Mouse (Mus musculus): ENCODE data around the gene Chsy1. TPM values are rescaled to one million over a fixed set of nuclear protein-coding genes. Genes with fewer than 3 reads are reported as not detected.

Gene Chsy1
- polyA plus RNA-seq, 1 experiment from 2014 or later, result 21.1 TPM

DNA sequence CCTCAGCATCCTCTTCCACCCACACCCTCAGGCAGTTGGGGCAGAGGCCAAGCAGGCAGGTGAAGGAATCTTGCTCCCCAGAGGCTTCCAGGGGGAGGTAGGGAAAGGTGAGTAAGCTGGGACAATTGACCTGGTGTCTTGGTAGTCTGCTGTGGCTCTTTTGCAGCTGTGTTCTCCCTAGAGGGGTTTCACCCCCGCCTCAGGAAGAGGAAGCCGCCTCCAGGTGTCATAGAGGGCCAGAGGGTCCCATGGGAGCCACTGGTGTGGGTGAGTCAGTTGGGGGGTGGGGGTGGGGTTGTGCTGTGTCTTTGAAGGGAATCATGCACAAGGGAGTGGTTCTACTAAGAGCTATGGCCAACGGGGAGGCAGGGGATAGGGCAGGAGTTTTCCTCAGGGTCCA is 85.2 kb downstream of the Chsy1 start:
- no peak for ATAC-seq (ENCODE audit: insufficient read depth, low FRiP score, low TSS enrichment)
- H3K9me3 ChIP-seq (ENCODE audit: control insufficient read depth, low read length), result no peaks in the 10 kb centered on the region

GRCm38 (mm10) chr7:66195881-66196280 is 86.6 kb downstream of the Chsy1 start:
- no peak for ATAC-seq (ENCODE audit: insufficient read depth, low FRiP score, low TSS enrichment)
- 93% methylated on average over 1 of the region's 1 CpGs for WGBS
- no peak overlapping the region for H3K27ac ChIP-seq (ENCODE audit: low read depth, low read length)

More for the DNA sequence above, 85.2 kb downstream of the Chsy1 start:
- no peak overlapping the region for H3K4me3 ChIP-seq (ENCODE audit: low read depth, low read length)
- no peak for DNase-seq (ENCODE audit: low spot score)
- 84% methylated on average over 3 of the region's 3 CpGs for WGBS
- H3K36me3 ChIP-seq (ENCODE audit: control insufficient read depth, insufficient read depth, low read length), result no peaks in the 10 kb centered on the region
- no peak overlapping the region for H3K4me2 ChIP-seq (ENCODE audit: low read depth)
- no peak overlapping the region for H3K27ac ChIP-seq (ENCODE audit: low read depth, low read length)
- H3K27me3 ChIP-seq (ENCODE audit: control insufficient read depth, insufficient read depth, low read length), result no peaks in the 10 kb centered on the region
- H3K9ac ChIP-seq (ENCODE audit: low read length), result no peak overlapping the region
- H3K4me1 ChIP-seq (ENCODE audit: control insufficient read depth, insufficient read depth, low read length), result no peaks in the 10 kb centered on the region

DNA sequence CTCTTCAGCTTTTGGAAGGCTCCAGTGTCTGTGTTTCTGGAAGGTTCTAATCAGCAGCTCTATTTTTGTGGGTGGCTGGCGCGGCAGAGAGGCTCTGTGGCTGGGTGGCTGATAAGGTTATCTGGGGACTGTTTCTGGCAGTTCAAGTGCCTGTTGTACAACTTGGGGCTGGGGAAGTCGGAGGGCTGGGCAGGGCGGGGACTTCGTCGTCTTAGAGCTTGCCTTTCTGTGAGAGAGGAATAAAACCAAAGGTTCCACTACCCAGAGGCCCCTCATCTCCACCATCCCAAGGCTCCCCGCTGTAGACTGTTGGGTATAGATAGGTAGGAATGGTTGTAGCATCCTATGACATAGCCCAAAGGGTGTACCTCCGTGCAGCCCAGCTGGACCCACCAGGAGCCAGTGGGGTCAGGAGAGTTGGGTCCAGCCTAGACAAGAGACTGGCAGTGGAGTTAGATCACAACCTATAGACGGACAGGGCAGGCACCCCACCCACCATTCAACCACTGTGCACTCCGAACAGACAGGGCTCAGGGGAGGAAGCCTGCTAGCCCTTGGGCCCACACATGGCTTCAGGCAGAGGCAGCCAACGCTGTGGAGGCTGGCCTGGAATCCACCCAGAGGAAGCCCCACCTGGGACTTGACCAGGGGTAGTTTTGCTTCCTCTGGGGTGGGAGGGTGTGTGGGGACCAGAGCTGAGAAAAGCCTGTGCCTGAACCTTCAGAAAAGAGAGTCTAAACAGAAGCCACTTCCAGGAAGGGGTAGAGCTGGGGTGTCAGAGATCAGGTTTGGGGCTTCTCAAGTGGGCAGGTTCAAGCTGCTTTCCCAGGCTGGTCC is 87.5 kb downstream of the Chsy1 start:
- ATAC-seq (ENCODE audit: insufficient read depth, low FRiP score, low TSS enrichment), result no peak
- no peak overlapping the region for H3K27ac ChIP-seq (ENCODE audit: low read depth, low read length)
- no peak for DNase-seq (ENCODE audit: low spot score)
- no peak overlapping the region for H3K4me2 ChIP-seq (ENCODE audit: low read depth)
- no peak overlapping the region for H3K4me3 ChIP-seq (ENCODE audit: low read depth, low read length)
- no peaks in the 10 kb centered on the region for H3K9me3 ChIP-seq (ENCODE audit: control insufficient read depth, low read length)
- H3K9ac ChIP-seq (ENCODE audit: low read length), result no peak overlapping the region
- no peaks in the 10 kb centered on the region for H3K27me3 ChIP-seq (ENCODE audit: control insufficient read depth, insufficient read depth, low read length)
- WGBS, result 82% methylated on average over 11 of the region's 11 CpGs
- H3K4me1 ChIP-seq (ENCODE audit: control insufficient read depth, insufficient read depth, low read length), result peaks cover 7% of the 10 kb centered on the region; the same call in 1 of the 2 replicates
- no peaks in the 10 kb centered on the region for H3K36me3 ChIP-seq (ENCODE audit: control insufficient read depth, insufficient read depth, low read length)

More at GRCm38 (mm10) chr7:66195881-66196280, 86.6 kb downstream of the Chsy1 start:
- H3K27me3 ChIP-seq (ENCODE audit: control insufficient read depth, insufficient read depth, low read length), result no peaks in the 10 kb centered on the region
- H3K36me3 ChIP-seq (ENCODE audit: control insufficient read depth, insufficient read depth, low read length), result no peaks in the 10 kb centered on the region
- no peak overlapping the region for H3K4me2 ChIP-seq (ENCODE audit: low read depth)
- H3K9me3 ChIP-seq (ENCODE audit: control insufficient read depth, low read length), result no peaks in the 10 kb centered on the region
- DNase-seq (ENCODE audit: low spot score), result no peak
- peaks cover 2% of the 10 kb centered on the region; the same call in 1 of the 2 replicates for H3K4me1 ChIP-seq (ENCODE audit: control insufficient read depth, insufficient read depth, low read length)
- no peak overlapping the region for H3K4me3 ChIP-seq (ENCODE audit: low read depth, low read length)
- no peak overlapping the region for H3K9ac ChIP-seq (ENCODE audit: low read length)

DNA sequence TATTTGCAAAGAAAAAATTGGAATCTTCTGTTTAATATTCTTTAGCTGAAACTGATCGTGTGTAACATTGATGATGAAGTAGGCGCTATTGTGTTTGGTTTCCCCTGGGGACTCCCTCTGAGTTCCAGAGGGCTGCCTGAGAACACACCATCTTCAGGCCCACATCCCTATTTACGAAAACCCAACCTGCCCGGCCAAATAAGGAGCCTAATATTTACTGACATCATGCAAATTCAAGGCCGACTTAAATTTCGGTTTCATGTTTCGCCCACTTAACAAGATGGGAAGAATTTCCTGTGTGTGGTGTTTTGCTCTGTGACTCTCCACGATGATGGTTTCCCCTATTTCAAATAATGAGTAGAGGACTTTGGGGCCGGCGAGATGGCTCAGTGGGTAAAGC is 89.1 kb downstream of the Chsy1 start:
- Histone ChIP-seq H3K9ac (ENCODE audit: low read length) (no peak overlapping the region), H3K27ac (ENCODE audit: low read depth, low read length) (no peak overlapping the region), H3K4me3 (ENCODE audit: low read depth, low read length) (no peak overlapping the region), H3K36me3 (ENCODE audit: control insufficient read depth, insufficient read depth, low read length) (no peaks in the 10 kb centered on the region), H3K4me1 (ENCODE audit: control insufficient read depth, insufficient read depth, low read length) (peaks cover 7% of the 10 kb centered on the region; the same call in 1 of the 2 replicates), H3K27me3 (ENCODE audit: control insufficient read depth, insufficient read depth, low read length) (no peaks in the 10 kb centered on the region), H3K9me3 (ENCODE audit: control insufficient read depth, low read length) (no peaks in the 10 kb centered on the region), H3K4me2 (ENCODE audit: low read depth) (no peak overlapping the region)
- WGBS, result 91% methylated on average over 10 of the region's 10 CpGs
- DNase-seq (ENCODE audit: low spot score) (no peak), ATAC-seq (ENCODE audit: insufficient read depth, low FRiP score, low TSS enrichment) (no peak)

- Histone ChIP-seq H3K9me3 (ENCODE audit: control insufficient read depth, low read length) (no peaks in the 10 kb centered on the region), H3K36me3 (ENCODE audit: control insufficient read depth, insufficient read depth, low read length) (no peaks in the 10 kb centered on the region), H3K27me3 (ENCODE audit: control insufficient read depth, insufficient read depth, low read length) (no peaks in the 10 kb centered on the region), H3K4me1 (ENCODE audit: control insufficient read depth, insufficient read depth, low read length) (peaks cover 7% of the 10 kb centered on the region; the same call in 1 of the 2 replicates), H3K4me2 (ENCODE audit: low read depth) (no peak overlapping the region), H3K27ac (ENCODE audit: low read depth, low read length) (no peak overlapping the region; the same call in 1 of the 2 replicates), H3K4me3 (ENCODE audit: low read depth, low read length) (no peak overlapping the region), H3K9ac (ENCODE audit: low read length) (no peak overlapping the region)
- no peak for DNase-seq (ENCODE audit: low spot score)
- WGBS, result 67% methylated on average over 5 of the region's 5 CpGs
- no peak for ATAC-seq (ENCODE audit: insufficient read depth, low FRiP score, low TSS enrichment)
These were observed 90.1 kb downstream of the Chsy1 start for GRCm38 (mm10) chr7:66199391-66199831.

- no peaks in the 10 kb centered on the region for H3K36me3 ChIP-seq (ENCODE audit: control insufficient read depth, insufficient read depth, low read length)
- H3K27ac ChIP-seq (ENCODE audit: low read depth, low read length), result no peak overlapping the region
- no peak overlapping the region for H3K9ac ChIP-seq (ENCODE audit: low read length)
- DNase-seq (ENCODE audit: low spot score) (no peak), ATAC-seq (ENCODE audit: insufficient read depth, low FRiP score, low TSS enrichment) (no peak)
- H3K4me2 ChIP-seq (ENCODE audit: low read depth), result no peak overlapping the region
- no peaks in the 10 kb centered on the region for H3K9me3 ChIP-seq (ENCODE audit: control insufficient read depth, low read length)
- 80% methylated on average over 3 of the region's 3 CpGs for WGBS
- peaks cover 7% of the 10 kb centered on the region; the same call in 1 of the 2 replicates for H3K4me1 ChIP-seq (ENCODE audit: control insufficient read depth, insufficient read depth, low read length)
- no peaks in the 10 kb centered on the region for H3K27me3 ChIP-seq (ENCODE audit: control insufficient read depth, insufficient read depth, low read length)
- H3K4me3 ChIP-seq (ENCODE audit: low read depth, low read length), result no peak overlapping the region
These were observed 91.1 kb downstream of the Chsy1 start for GRCm38 (mm10) chr7:66200383-66200782.

- Histone ChIP-seq H3K27me3 (ENCODE audit: control insufficient read depth, insufficient read depth, low read length) (no peaks in the 10 kb centered on the region), H3K4me1 (ENCODE audit: control insufficient read depth, insufficient read depth, low read length) (peaks cover 7% of the 10 kb centered on the region; the same call in 1 of the 2 replicates), H3K9me3 (ENCODE audit: control insufficient read depth, low read length) (no peaks in the 10 kb centered on the region), H3K9ac (ENCODE audit: low read length) (no peak overlapping the region), H3K4me3 (ENCODE audit: low read depth, low read length) (no peak overlapping the region), H3K27ac (ENCODE audit: low read depth, low read length) (no peak overlapping the region), H3K36me3 (ENCODE audit: control insufficient read depth, insufficient read depth, low read length) (no peaks in the 10 kb centered on the region), H3K4me2 (ENCODE audit: low read depth) (no peak overlapping the region)
- 42% methylated on average over 8 of the region's 8 CpGs for WGBS
- ATAC-seq (ENCODE audit: insufficient read depth, low FRiP score, low TSS enrichment) (no peak), DNase-seq (ENCODE audit: low spot score) (no peak)
These were observed 91.6 kb downstream of the Chsy1 start for GRCm38 (mm10) chr7:66200791-66201450.

DNA sequence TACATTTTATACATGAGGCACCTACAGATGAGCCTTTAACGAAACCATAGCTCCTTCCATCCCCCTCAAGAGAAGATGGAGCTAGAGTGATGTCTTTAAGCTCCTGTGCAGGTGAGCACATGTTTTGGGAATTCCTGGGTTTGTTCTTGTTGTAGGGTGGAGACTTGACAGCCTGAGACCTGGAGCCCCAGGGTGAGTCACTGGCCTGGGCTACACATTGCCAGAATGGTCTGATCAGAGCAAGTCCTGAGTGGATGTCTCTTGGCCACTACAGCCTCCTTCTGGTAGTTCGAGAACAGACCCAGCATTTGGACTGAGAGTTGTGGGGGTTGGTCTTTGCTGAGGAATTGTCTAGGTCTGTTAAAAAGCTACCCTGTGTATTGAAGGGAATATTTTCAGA is 92.3 kb downstream of the Chsy1 start:
- DNase-seq (ENCODE audit: low spot score) (no peak), ATAC-seq (ENCODE audit: insufficient read depth, low FRiP score, low TSS enrichment) (no peak)
- H3K27ac ChIP-seq (ENCODE audit: low read depth, low read length), result no peak overlapping the region
- H3K4me2 ChIP-seq (ENCODE audit: low read depth), result no peak overlapping the region
- H3K27me3 ChIP-seq (ENCODE audit: control insufficient read depth, insufficient read depth, low read length), result no peaks in the 10 kb centered on the region
- H3K9me3 ChIP-seq (ENCODE audit: control insufficient read depth, low read length), result no peaks in the 10 kb centered on the region
- peaks cover 7% of the 10 kb centered on the region; the same call in 1 of the 2 replicates for H3K4me1 ChIP-seq (ENCODE audit: control insufficient read depth, insufficient read depth, low read length)
- H3K9ac ChIP-seq (ENCODE audit: low read length), result no peak overlapping the region
- H3K4me3 ChIP-seq (ENCODE audit: low read depth, low read length), result no peak overlapping the region
- WGBS, result 74% methylated on average over 2 of the region's 2 CpGs
- no peaks in the 10 kb centered on the region for H3K36me3 ChIP-seq (ENCODE audit: control insufficient read depth, insufficient read depth, low read length)

Data from neural tube, embryonic 11.5 days (tissue).